Mouse (Mus musculus) G1E (cell line): ENCODE results near the gene Katnbl1.

Source experiments
- CTCF ChIP-seq: IDR thresholded peaks from 2 replicates; pipeline ENCODE4 v1.5.1; 2012; ENCODE audit warnings: low read depth, low read length, inconsistent platforms, mixed read lengths
- GATA1 ChIP-seq: IDR thresholded peaks from 2 replicates; pipeline ENCODE4 v1.6.1; 2012; ENCODE audit warnings: borderline replicate concordance, low read length, inconsistent platforms, mixed read lengths
- GATA2 ChIP-seq: IDR thresholded peaks from 2 replicates; pipeline ENCODE4 v1.6.1; 2012; ENCODE audit warnings: low read depth, low read length, inconsistent platforms, borderline replicate concordance
- POLR2AphosphoS5 ChIP-seq: IDR thresholded peaks from 2 replicates; pipeline ENCODE4 v1.6.1; 2012; ENCODE audit warnings: low read depth, low read length, inconsistent platforms; ENCODE audit not compliant: insufficient replicate concordance
- TAL1 ChIP-seq: conservative IDR thresholded peaks from 2 replicates; pipeline ENCODE4 v1.6.1; 2012; ENCODE audit warnings: low read depth, low read length, inconsistent platforms, mixed read lengths

DNA sequence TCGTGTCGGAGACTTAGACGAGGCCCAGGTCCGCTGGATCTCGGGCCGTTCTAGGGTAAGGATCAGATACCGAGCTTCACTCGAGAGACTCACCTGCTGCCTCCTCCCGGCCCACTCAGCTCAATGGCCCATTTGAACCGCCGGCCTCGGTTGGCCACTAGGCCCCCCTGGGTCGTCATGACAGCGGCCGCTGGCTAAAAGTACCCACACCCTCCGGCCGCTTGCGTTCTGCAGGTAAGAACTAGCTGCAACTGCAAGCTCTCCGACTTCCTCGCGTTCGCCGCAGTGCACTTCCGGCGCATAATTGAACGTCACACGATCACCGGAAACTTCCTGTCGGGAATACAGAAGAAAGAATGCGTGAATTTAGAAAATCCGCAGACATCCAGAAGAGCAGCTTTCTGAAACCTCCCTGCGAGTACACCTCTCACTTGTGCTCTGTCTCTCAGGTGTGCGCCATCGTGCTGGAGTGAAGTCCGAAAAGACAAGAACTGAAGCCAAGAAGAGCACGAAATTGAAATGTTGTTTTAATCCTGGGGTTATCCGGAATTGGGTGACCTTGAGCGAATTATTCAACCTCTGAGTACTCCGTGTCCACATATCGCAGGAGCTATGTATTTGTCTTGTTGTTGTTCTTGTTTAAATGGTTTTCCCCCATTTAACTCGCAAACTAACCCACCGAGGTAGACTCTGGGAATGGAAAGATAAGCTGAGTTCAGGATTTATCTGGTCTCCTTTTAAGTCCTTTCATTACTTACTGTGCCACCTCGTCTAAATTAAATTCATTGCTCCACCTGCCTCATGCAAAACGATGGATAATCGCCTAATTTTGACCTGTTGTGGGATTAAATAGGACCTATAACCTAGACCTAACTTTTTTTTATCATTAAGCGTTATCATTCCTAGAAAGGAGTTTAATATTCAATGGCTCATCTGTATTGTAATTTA is 11.0 kb upstream of the Katnbl1 start, which contains the start of gene Emc4:
- TF ChIP-seq CTCF: no peak
- TF ChIP-seq GATA1: no peak
- no peak for TF ChIP-seq TAL1
- no peak; the same call in 1 of the 2 replicates for TF ChIP-seq POLR2AphosphoS5
- TF ChIP-seq GATA2: no peak
